ENCODE assay signal across 13 mouse cellular contexts in the genomic region with DNA sequence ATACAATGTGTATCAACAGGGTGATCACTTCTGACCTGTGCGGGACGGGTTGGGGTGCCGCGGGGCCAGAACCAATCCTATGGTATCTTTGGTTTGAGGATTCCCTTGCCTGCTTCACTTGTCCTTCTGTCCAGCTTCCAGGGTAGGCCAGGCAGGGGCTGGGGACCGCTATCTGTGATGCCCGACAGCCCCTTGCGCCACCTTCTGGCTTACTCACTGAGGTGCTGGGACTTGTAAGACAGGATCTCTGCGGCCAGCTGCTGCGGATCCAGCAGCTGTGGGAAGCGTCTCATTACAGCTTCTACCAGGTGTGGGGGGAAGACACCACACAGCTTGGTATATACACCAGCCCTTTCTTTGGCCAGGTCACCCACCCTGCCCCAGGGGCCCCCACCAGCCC. TPM values are rescaled to one million over a fixed set of nuclear protein-coding genes. Genes with fewer than 3 reads are reported as not detected.
DNase-seq lines count a peak whose midpoint lies in the region; ATAC-seq lines count a peak whose summit lies in the region.
"Had no signal": no experiment of that assay in that cellular context is flagged by ENCODE, and none has a peak within 500 bp of the region (broad histone marks: within the 10 kb centered on the region; RNA-seq: fewer than 3 reads in every experiment).

No protein-coding gene starts in this region.

- H3K9me3 ChIP-seq in limb, embryonic 12.5 days = no peaks in the 10 kb centered on the region
- H3K9me3 ChIP-seq: neural tube, embryonic 13.5 days had no signal

- H3K27ac ChIP-seq in limb, embryonic 12.5 days = no peak overlapping the region
- H3K27ac ChIP-seq: neural tube, embryonic 13.5 days had no signal

- no peak overlapping the region for H3K9ac ChIP-seq in limb, embryonic 12.5 days (replicated peaks)
- H3K9ac ChIP-seq: neural tube, embryonic 13.5 days had no signal

- WGBS in limb, embryonic 12.5 days = 28% methylated on average over 10 of the region's 10 CpGs

- peak; percentile 50 for DNase-seq in kidney, postnatal 10 days
- no peak for DNase-seq in kidney, postnatal 36 days
- DNase-seq in B cell, adult 2 months = peak; percentile 37
- DNase-seq in R1 (ENCODE audit: low read depth, low spot score) = peak; percentile 62
- DNase-seq in frontal cortex, adult 2 months (ENCODE audit: extremely low spot score in 1 of 2, low spot score in 1 of 2) = no peak
- DNase-seq in layer of hippocampus, adult 11-12 months (ENCODE audit: low spot score) = no peak
- DNase-seq: cerebellum, adult 2 months; kidney, postnatal 14 days; lung, adult 18-20 months had no signal

- no peak overlapping the region for H3K4me3 ChIP-seq in limb, embryonic 12.5 days (replicated peaks)
- H3K4me3 ChIP-seq: neural tube, embryonic 13.5 days had no signal

- ATAC-seq in limb, embryonic 12.5 days (ENCODE audit: insufficient number of reproducible peaks, insufficient read depth, low FRiP score, low TSS enrichment, low read depth) = 0 out of 2 replicates have a peak, but pooled peaks have one; percentile 8
- no peak for ATAC-seq in granulocyte monocyte progenitor cell, adult 5-6 weeks (replicated peaks; ENCODE audit: poor library complexity, severe bottlenecking)

- H3K4me1 ChIP-seq in limb, embryonic 12.5 days (replicated peaks) = peaks cover 37% of the 10 kb centered on the region

- H3K36me3 ChIP-seq in limb, embryonic 12.5 days = no peaks in the 10 kb centered on the region
- H3K36me3 ChIP-seq: neural tube, embryonic 13.5 days had no signal

- H3K4me2 ChIP-seq in limb, embryonic 12.5 days = no peak overlapping the region
- H3K4me2 ChIP-seq: neural tube, embryonic 13.5 days had no signal

- H3K27me3 ChIP-seq in limb, embryonic 12.5 days = peaks cover 14% of the 10 kb centered on the region
- H3K27me3 ChIP-seq: neural tube, embryonic 13.5 days had no signal

RNA-seq across cellular contexts. Expression of a gene that starts 8.6 kb away (rescaled TPM):
- 0.24 and 0.32 TPM in 2 replicates for polyA plus RNA-seq in limb, embryonic 12.5 days (2016; fragmentation: Nextera tagmentation; extraction: Ambion mirVana)
- 1.3 and 1.6 TPM in 2 replicates for polyA plus RNA-seq in frontal cortex, adult 2 months (2012; rRNA removed)
- 11.4 and 12.1 TPM in 2 replicates for total RNA-seq in granulocyte monocyte progenitor cell, adult 5-6 weeks (2014; fragmentation: Nextera tagmentation)
- 2.6 and 2.8 TPM in 2 replicates for total RNA-seq in granulocyte monocyte progenitor cell, adult 5-6 weeks (2017)

RNA-seq across cellular contexts. Expression of a gene that starts 34.1 kb away (rescaled TPM):
- polyA plus RNA-seq in limb, embryonic 12.5 days (2016; fragmentation: Nextera tagmentation; extraction: Ambion mirVana) = 74.6 and 76.9 TPM in 2 replicates
- polyA plus RNA-seq in frontal cortex, adult 2 months (2012; rRNA removed) = 105 and 111 TPM in 2 replicates
- total RNA-seq in granulocyte monocyte progenitor cell, adult 5-6 weeks (2014; fragmentation: Nextera tagmentation) = 53.2 and 99.6 TPM in 2 replicates
- 42.4 and 52.9 TPM in 2 replicates for total RNA-seq in granulocyte monocyte progenitor cell, adult 5-6 weeks (2017)

RNA-seq across cellular contexts. Expression of a gene that starts 52.6 kb away (rescaled TPM):
- polyA plus RNA-seq in limb, embryonic 12.5 days (2016; fragmentation: Nextera tagmentation; extraction: Ambion mirVana) = 39.6 and 40.9 TPM in 2 replicates
- polyA plus RNA-seq in frontal cortex, adult 2 months (2012; rRNA removed) = 11.6 and 12.0 TPM in 2 replicates
- total RNA-seq in granulocyte monocyte progenitor cell, adult 5-6 weeks (2014; fragmentation: Nextera tagmentation) = 23.9 and 28.5 TPM in 2 replicates
- total RNA-seq in granulocyte monocyte progenitor cell, adult 5-6 weeks (2017) = 28.5 and 30.5 TPM in 2 replicates

RNA-seq across cellular contexts. Expression of a gene that starts 53.6 kb away (rescaled TPM):
- not detected in 2 replicates for polyA plus RNA-seq in limb, embryonic 12.5 days (2016; fragmentation: Nextera tagmentation; extraction: Ambion mirVana)
- polyA plus RNA-seq in frontal cortex, adult 2 months (2012; rRNA removed) = 0.42 and 0.44 TPM in 2 replicates
- total RNA-seq in granulocyte monocyte progenitor cell, adult 5-6 weeks (2014; fragmentation: Nextera tagmentation) = not detected in 2 replicates
- total RNA-seq in granulocyte monocyte progenitor cell, adult 5-6 weeks (2017) = not detected in 2 replicates
- polyA plus RNA-seq: heart, embryonic 14.5 days had no signal

Comparison
In these comparisons a context has a peak if more than half of its experiments do, and no peak if none do; other contexts are left out.
1. DNase-seq: peak in kidney, postnatal 10 days (single experiment), B cell, adult 2 months (2 of 2) and R1 (single experiment); none in kidney, postnatal 36 days (0 of 2), frontal cortex, adult 2 months (0 of 2) and layer of hippocampus, adult 11-12 months (single experiment).